Mouse (Mus musculus): ENCODE data around the gene Olfr1491. TPM values are rescaled to one million over a fixed set of nuclear protein-coding genes. Genes with fewer than 3 reads are reported as not detected.

Olfr1491 gene
- polyA plus RNA-seq (2014; fragmentation: Illumina TruSeq; extraction: RNeasy Lipid Tissue Mini Kit (QIAGEN cat#74804); ENCODE audit: low read depth, low replicate concordance), result not detected

DNA sequence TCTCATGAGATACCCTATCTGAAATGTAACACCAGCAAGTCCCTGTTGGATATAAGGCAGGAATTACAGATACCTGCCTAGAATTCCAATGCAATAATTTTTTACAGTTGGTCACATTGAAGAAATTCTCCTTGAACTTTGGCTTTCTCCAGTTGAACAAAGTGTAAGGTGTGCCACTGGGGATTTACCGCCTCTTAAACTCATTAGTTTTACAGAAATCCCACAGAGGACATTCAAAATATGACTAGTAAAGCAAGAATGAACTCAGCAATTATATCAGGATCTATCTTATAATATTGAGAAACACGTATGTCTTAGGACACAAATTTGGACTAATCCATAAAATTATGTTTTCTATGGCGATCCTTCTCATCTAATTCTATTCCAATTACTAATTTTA is at the start of gene Olfr1491:
TSS of gene Olfr1491 (plus strand) at position 301 of the 400 bp plus-strand sequence.

DNA sequence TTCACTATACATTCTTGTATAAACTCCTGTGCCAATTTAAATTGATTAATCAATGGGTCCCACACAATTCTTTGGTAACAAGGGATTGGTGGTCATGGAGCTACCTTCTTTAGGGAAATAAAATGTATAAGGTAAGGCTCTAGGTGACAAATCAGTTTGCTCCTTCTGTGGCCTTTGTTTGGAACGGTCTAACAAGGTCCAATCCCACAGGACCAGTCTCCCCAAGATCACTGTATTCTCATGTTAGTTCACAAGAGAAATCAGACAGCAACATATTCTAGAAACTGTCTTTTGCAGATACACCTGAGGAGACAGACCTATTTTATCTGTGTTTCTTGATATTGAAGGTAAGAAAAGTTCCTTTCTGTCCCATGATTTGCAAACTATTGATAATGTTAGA is 46.3 kb upstream of the Olfr1491 start, which contains the start of gene Olfr1490:
TSS of gene Olfr1490 (plus strand) at position 301 of the 400 bp plus-strand sequence.

DNA sequence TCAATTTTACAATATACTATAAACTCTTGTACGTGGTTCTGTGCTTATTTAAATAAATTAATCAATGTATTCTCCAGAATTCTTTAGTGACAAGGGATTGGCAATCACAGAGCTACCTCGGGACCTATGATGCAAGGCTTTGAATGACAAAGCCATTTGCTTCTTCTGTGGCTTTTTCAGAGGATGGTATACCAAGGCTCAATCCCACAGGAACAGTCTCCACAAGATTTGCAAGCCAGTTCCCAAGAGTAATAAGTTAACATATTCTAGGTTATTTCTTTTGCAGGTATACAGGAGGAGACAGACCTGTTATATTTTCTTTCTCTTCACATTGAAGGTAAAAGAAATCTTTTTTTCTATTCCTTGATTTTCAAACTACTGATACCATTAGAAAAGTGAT is 25.9 kb downstream of the Olfr1491 start, which contains the start of gene Olfr1493-ps1:
TSS of gene Olfr1493-ps1 (plus strand) at position 301 of the 400 bp plus-strand sequence.

DNA sequence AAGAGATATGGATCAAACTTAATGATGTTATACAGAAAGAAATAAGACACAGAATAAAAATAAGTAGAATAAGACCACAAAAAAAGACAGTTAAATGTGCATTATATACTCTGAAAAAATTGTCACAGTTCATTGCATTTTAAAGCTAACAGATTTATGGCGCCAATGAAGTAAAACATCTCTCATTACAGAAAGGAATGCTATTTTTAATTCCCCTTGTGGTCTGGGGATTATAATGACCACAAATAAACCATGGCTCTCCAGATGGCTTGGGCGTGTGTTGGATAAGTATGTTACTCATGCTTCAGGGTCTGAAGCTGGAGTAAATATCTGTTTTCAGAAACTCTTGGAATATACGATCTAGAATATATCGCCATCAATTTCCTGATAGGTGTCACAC is 42.4 kb downstream of the Olfr1491 start, which contains the start of gene Olfr1494:
TSS of gene Olfr1494 (plus strand) at position 301 of the 400 bp plus-strand sequence.

Other genes starting within 250 kb of the Olfr1491 start
- not detected for gene Olfr1472, start 241.2 kb upstream of the Olfr1491 start, polyA plus RNA-seq (2014; fragmentation: Illumina TruSeq; extraction: RNeasy Lipid Tissue Mini Kit (QIAGEN cat#74804); ENCODE audit: low read depth, low replicate concordance)
- gene Olfr1474, start 227.7 kb upstream of the Olfr1491 start, polyA plus RNA-seq (2014; fragmentation: Illumina TruSeq; extraction: RNeasy Lipid Tissue Mini Kit (QIAGEN cat#74804); ENCODE audit: low read depth, low replicate concordance), result not detected
- gene Olfr1475, start 217.1 kb upstream of the Olfr1491 start, polyA plus RNA-seq (2014; fragmentation: Illumina TruSeq; extraction: RNeasy Lipid Tissue Mini Kit (QIAGEN cat#74804); ENCODE audit: low read depth, low replicate concordance), result not detected
- not detected for gene Olfr1477, start 196.7 kb upstream of the Olfr1491 start, polyA plus RNA-seq (2014; fragmentation: Illumina TruSeq; extraction: RNeasy Lipid Tissue Mini Kit (QIAGEN cat#74804); ENCODE audit: low read depth, low replicate concordance)
- gene Olfr1480, start 169.4 kb upstream of the Olfr1491 start, polyA plus RNA-seq (2014; fragmentation: Illumina TruSeq; extraction: RNeasy Lipid Tissue Mini Kit (QIAGEN cat#74804); ENCODE audit: low read depth, low replicate concordance), result not detected
- gene Olfr1484, start 113.8 kb upstream of the Olfr1491 start, polyA plus RNA-seq (2014; fragmentation: Illumina TruSeq; extraction: RNeasy Lipid Tissue Mini Kit (QIAGEN cat#74804); ENCODE audit: low read depth, low replicate concordance), result not detected
- not detected for gene Olfr1487, start 79.9 kb upstream of the Olfr1491 start, polyA plus RNA-seq (2014; fragmentation: Illumina TruSeq; extraction: RNeasy Lipid Tissue Mini Kit (QIAGEN cat#74804); ENCODE audit: low read depth, low replicate concordance)
- not detected for gene Olfr1489, start 65.6 kb upstream of the Olfr1491 start, polyA plus RNA-seq (2014; fragmentation: Illumina TruSeq; extraction: RNeasy Lipid Tissue Mini Kit (QIAGEN cat#74804); ENCODE audit: low read depth, low replicate concordance)
- gene Olfr1490, start 46.2 kb upstream of the Olfr1491 start, polyA plus RNA-seq (2014; fragmentation: Illumina TruSeq; extraction: RNeasy Lipid Tissue Mini Kit (QIAGEN cat#74804); ENCODE audit: low read depth, low replicate concordance), result not detected
- gene Olfr1493-ps1, start 26.0 kb downstream of the Olfr1491 start, polyA plus RNA-seq (2014; fragmentation: Illumina TruSeq; extraction: RNeasy Lipid Tissue Mini Kit (QIAGEN cat#74804); ENCODE audit: low read depth, low replicate concordance), result not detected
- gene Olfr1494, start 42.5 kb downstream of the Olfr1491 start, polyA plus RNA-seq (2014; fragmentation: Illumina TruSeq; extraction: RNeasy Lipid Tissue Mini Kit (QIAGEN cat#74804); ENCODE audit: low read depth, low replicate concordance), result not detected
- not detected for gene Olfr1495, start 67.3 kb downstream of the Olfr1491 start, polyA plus RNA-seq (2014; fragmentation: Illumina TruSeq; extraction: RNeasy Lipid Tissue Mini Kit (QIAGEN cat#74804); ENCODE audit: low read depth, low replicate concordance)
- not detected for gene Olfr1496, start 80.6 kb downstream of the Olfr1491 start, polyA plus RNA-seq (2014; fragmentation: Illumina TruSeq; extraction: RNeasy Lipid Tissue Mini Kit (QIAGEN cat#74804); ENCODE audit: low read depth, low replicate concordance)
- gene Olfr1497, start 100.9 kb downstream of the Olfr1491 start, polyA plus RNA-seq (2014; fragmentation: Illumina TruSeq; extraction: RNeasy Lipid Tissue Mini Kit (QIAGEN cat#74804); ENCODE audit: low read depth, low replicate concordance), result not detected
- not detected for gene Olfr1499, start 122.2 kb downstream of the Olfr1491 start, polyA plus RNA-seq (2014; fragmentation: Illumina TruSeq; extraction: RNeasy Lipid Tissue Mini Kit (QIAGEN cat#74804); ENCODE audit: low read depth, low replicate concordance)
- not detected for gene Olfr1500, start 133.2 kb downstream of the Olfr1491 start, polyA plus RNA-seq (2014; fragmentation: Illumina TruSeq; extraction: RNeasy Lipid Tissue Mini Kit (QIAGEN cat#74804); ENCODE audit: low read depth, low replicate concordance)
- not detected for gene Olfr1501, start 153.4 kb downstream of the Olfr1491 start, polyA plus RNA-seq (2014; fragmentation: Illumina TruSeq; extraction: RNeasy Lipid Tissue Mini Kit (QIAGEN cat#74804); ENCODE audit: low read depth, low replicate concordance)
- not detected for gene Olfr1502, start 164.5 kb downstream of the Olfr1491 start, polyA plus RNA-seq (2014; fragmentation: Illumina TruSeq; extraction: RNeasy Lipid Tissue Mini Kit (QIAGEN cat#74804); ENCODE audit: low read depth, low replicate concordance)
- gene Olfr1504, start 200.7 kb downstream of the Olfr1491 start, polyA plus RNA-seq (2014; fragmentation: Illumina TruSeq; extraction: RNeasy Lipid Tissue Mini Kit (QIAGEN cat#74804); ENCODE audit: low read depth, low replicate concordance), result not detected
- gene Olfr1505, start 216.3 kb downstream of the Olfr1491 start, polyA plus RNA-seq (2014; fragmentation: Illumina TruSeq; extraction: RNeasy Lipid Tissue Mini Kit (QIAGEN cat#74804); ENCODE audit: low read depth, low replicate concordance), result not detected